Mouse (Mus musculus) myocyte (in vitro differentiated cells): Measurements from ENCODE around the gene Pex10. TPM values are rescaled to one million over a fixed set of nuclear protein-coding genes. Genes with fewer than 3 reads are reported as not detected.

Source experiments
- H3K27me3 ChIP-seq: one replicate; pipeline ENCODE4 v1.6.1; 2011; ENCODE audit not compliant: control insufficient read depth, insufficient read depth, insufficient read length
- H3K36me3 ChIP-seq: one replicate; pipeline ENCODE4 v1.6.1; 2011; ENCODE audit not compliant: control insufficient read depth, insufficient read depth
- H3K4me2 ChIP-seq: one replicate; pipeline ENCODE4 v1.6.1; 2011; ENCODE audit warnings: low read depth, control low read depth
- H3K4me3 ChIP-seq: one replicate; pipeline ENCODE4 v1.5.1; 2011; ENCODE audit warnings: mild to moderate bottlenecking, control low read depth, moderate library complexity
- H3K79me2 ChIP-seq: one replicate; pipeline ENCODE4 v1.6.1; 2011; ENCODE audit not compliant: control insufficient read depth, insufficient read depth
- H3ac ChIP-seq: one replicate; pipeline ENCODE4 v1.6.1; 2011; ENCODE audit not compliant: control insufficient read depth, insufficient read length
- CEBPB ChIP-seq: IDR thresholded peaks from 2 replicates; pipeline ENCODE4 v1.6.1; 2011; ENCODE audit warnings: mild to moderate bottlenecking, moderate library complexity; ENCODE audit not compliant: poor library complexity, insufficient read depth, severe bottlenecking
- E2F4 ChIP-seq: IDR thresholded peaks from one replicate; pipeline ENCODE4 v1.6.1; 2011; ENCODE audit warnings: mild to moderate bottlenecking, control low read depth, moderate library complexity; ENCODE audit not compliant: insufficient read depth
- MAX ChIP-seq: IDR thresholded peaks from one replicate; pipeline ENCODE4 v1.6.1; 2011; ENCODE audit warnings: low read depth, mild to moderate bottlenecking, control low read depth
- MYOD1 ChIP-seq, 3 experiments: IDR thresholded peaks; one replicate each; pipeline ENCODE4 v1.6.1; 2011; ENCODE audit warnings: control low read depth in 2 of 3, low read depth in 2 of 3, mild to moderate bottlenecking in 2 of 3, moderate library complexity in 1 of 3; ENCODE audit not compliant: insufficient read length in 2 of 3, control insufficient read depth in 1 of 3
- MYOG ChIP-seq, 3 experiments: IDR thresholded peaks; one replicate each; pipeline ENCODE4 v1.6.1; 2011; ENCODE audit warnings: control low read depth in 2 of 3, low read depth in 2 of 3, mild to moderate bottlenecking in 2 of 3; ENCODE audit not compliant: insufficient read length in 2 of 3, control insufficient read depth in 1 of 3, insufficient read depth in 1 of 3
- POLR2A ChIP-seq: IDR thresholded peaks from one replicate; pipeline ENCODE4 v1.6.1; 2011; ENCODE audit warnings: low read depth, mild to moderate bottlenecking, control low read depth, moderate library complexity; ENCODE audit not compliant: insufficient read length
- POLR2AphosphoS2 ChIP-seq: IDR thresholded peaks from one replicate; pipeline ENCODE4 v1.6.1; 2011; ENCODE audit warnings: low read depth, control low read depth; ENCODE audit not compliant: insufficient read length
- REST ChIP-seq: IDR thresholded peaks from one replicate; pipeline ENCODE4 v1.6.1; 2011; ENCODE audit warnings: mild to moderate bottlenecking, control low read depth, moderate library complexity; ENCODE audit not compliant: insufficient read depth, insufficient read length
- SRF ChIP-seq: IDR thresholded peaks from one replicate; pipeline ENCODE4 v1.6.1; 2011; ENCODE audit warnings: low read depth; ENCODE audit not compliant: control insufficient read depth, insufficient read length
- TCF12 ChIP-seq: IDR thresholded peaks from one replicate; pipeline ENCODE4 v1.6.1; 2011; ENCODE audit warnings: mild to moderate bottlenecking, control low read depth; ENCODE audit not compliant: poor library complexity, insufficient read depth, severe bottlenecking
- TCF3 ChIP-seq: IDR thresholded peaks from one replicate; pipeline ENCODE4 v1.6.1; 2011; ENCODE audit warnings: low read depth, control low read depth; ENCODE audit not compliant: insufficient read length
- USF1 ChIP-seq: IDR thresholded peaks from one replicate; pipeline ENCODE4 v1.6.1; 2011; ENCODE audit warnings: low read depth, mild to moderate bottlenecking, control low read depth, moderate library complexity
- polyA plus RNA-seq: library from polyadenylated mRNA; unstranded; fragments of >200 nt; fragmentation: generic; extraction: Trizol; gene quantifications from one replicate; pipeline ENCODE4 v1.2.1, GENCODE M21; 2012; ENCODE audit warnings: missing spikeins

Gene Pex10
- polyA plus RNA-seq, 1 experiment: 12.4 TPM

- Histone ChIP-seq H3K27me3 (no peaks in the 10 kb centered on the region), H3K4me3 (no peak overlapping the region), H3ac (no peak overlapping the region), H3K4me2 (no peak overlapping the region), H3K36me3 (peaks cover 38% of the 10 kb centered on the region), H3K79me2 (peaks cover 50% of the 10 kb centered on the region)
- TF ChIP-seq POLR2AphosphoS2 (no peak), REST (no peak), USF1 (no peak), TCF3 (no peak), POLR2A (no peak), TCF12 (no peak), E2F4 (no peak), MYOD1 (IDR thresholded peaks at IDR 0.05; ENCODE audit: control insufficient read depth in 1 of 3, insufficient read length in 2 of 3, low read depth in 2 of 3) (no peak), MAX (no peak), MYOG (IDR thresholded peaks at IDR 0.05; ENCODE audit: control insufficient read depth in 1 of 3, insufficient read depth in 1 of 3, insufficient read length in 2 of 3, low read depth in 2 of 3) (no peak), CEBPB (no peak), SRF (no peak)
Observed at GRCm38 (mm10) chr4:155083553-155083952, 16.7 kb downstream of the Pex10 start.

- H3K4me2 ChIP-seq: peak overlapping the region; percentile 86
- H3K27me3 ChIP-seq: no peaks in the 10 kb centered on the region
- peaks cover 32% of the 10 kb centered on the region for H3K36me3 ChIP-seq
- H3ac ChIP-seq: no peak overlapping the region
- peak overlapping the region; percentile 69 for H3K4me3 ChIP-seq
- TF ChIP-seq CEBPB: no peak
- no peak for TF ChIP-seq TCF12
- no peak for TF ChIP-seq E2F4
- no peak for TF ChIP-seq POLR2A
- TF ChIP-seq MYOD1 (IDR thresholded peaks at IDR 0.05; ENCODE audit: control insufficient read depth in 1 of 3, insufficient read length in 2 of 3, low read depth in 2 of 3): no peak
- peaks cover 47% of the 10 kb centered on the region for H3K79me2 ChIP-seq
Observed at GRCm38 (mm10) chr4:155084351-155084750, 17.5 kb downstream of the Pex10 start.

- Histone ChIP-seq H3K27me3 (no peaks in the 10 kb centered on the region), H3ac (peak overlapping the region; percentile 72), H3K36me3 (peaks cover 21% of the 10 kb centered on the region), H3K4me2 (peak overlapping the region; percentile 86), H3K79me2 (peaks cover 47% of the 10 kb centered on the region), H3K4me3 (peak overlapping the region; percentile 69)
- TF ChIP-seq REST (no peak), TCF3 (no peak), TCF12 (no peak), MYOD1 (IDR thresholded peaks at IDR 0.05; ENCODE audit: control insufficient read depth in 1 of 3, insufficient read length in 2 of 3, low read depth in 2 of 3) (no peak)
Observed at GRCm38 (mm10) chr4:155085206-155086107, 18.6 kb downstream of the Pex10 start.

GRCm38 (mm10) chr4:155086108-155087024, 19.6 kb downstream of the Pex10 start, which contains the start of the genes Rer1 and Morn1:
Rer1 (minus strand) TSS chr4:155086382.
Morn1 (plus strand) TSS chr4:155086577.
- H3K4me2 ChIP-seq: peak within 1 kb of the TSS; percentile 99
- TF ChIP-seq SRF (no peak), E2F4 (no peak), MYOG (IDR thresholded peaks at IDR 0.05; ENCODE audit: control insufficient read depth in 1 of 3, insufficient read depth in 1 of 3, insufficient read length in 2 of 3, low read depth in 2 of 3) (peak in 1 of 3 experiments; percentile 52), MYOD1 (IDR thresholded peaks at IDR 0.05; ENCODE audit: control insufficient read depth in 1 of 3, insufficient read length in 2 of 3, low read depth in 2 of 3) (peak in 1 of 3 experiments; percentile 45), USF1 (no peak), CEBPB (no peak), TCF12 (no peak), POLR2AphosphoS2 (peak; percentile 72), REST (no peak), TCF3 (no peak), MAX (no peak), POLR2A (peak; percentile 69)
- peak within 1 kb of the TSS; percentile 69 for H3K4me3 ChIP-seq
- peaks cover 44% of the 10 kb centered on the region for H3K79me2 ChIP-seq
- H3ac ChIP-seq: peak within 1 kb of the TSS; percentile 72
- H3K27me3 ChIP-seq: no peaks in the 10 kb centered on the region
- H3K36me3 ChIP-seq: peaks cover 13% of the 10 kb centered on the region

DNA sequence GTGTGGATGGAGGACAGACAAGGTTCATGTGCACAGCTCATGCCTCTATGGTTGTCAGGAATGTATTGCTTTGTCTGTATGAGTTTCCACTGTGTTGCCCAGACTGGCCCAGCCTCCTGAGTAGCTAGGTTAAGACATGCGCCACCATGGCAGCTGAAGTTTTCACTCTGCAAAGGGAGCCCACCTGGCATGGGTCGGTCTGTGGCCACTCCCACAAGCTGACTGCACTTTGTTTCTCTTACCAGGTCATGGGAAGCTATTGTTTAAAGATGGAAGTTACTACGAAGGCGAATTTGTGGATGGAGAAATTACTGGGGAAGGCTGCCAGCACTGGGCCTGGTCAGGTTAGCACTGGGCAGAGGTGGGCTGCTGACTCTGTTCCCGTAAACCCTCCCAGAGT, 22.4 kb downstream of the Pex10 start:
- H3ac ChIP-seq: no peak overlapping the region
- H3K4me3 ChIP-seq: no peak overlapping the region
- no peak overlapping the region for H3K4me2 ChIP-seq
- no peaks in the 10 kb centered on the region for H3K27me3 ChIP-seq
- no peaks in the 10 kb centered on the region for H3K36me3 ChIP-seq
- TF ChIP-seq MYOG (IDR thresholded peaks at IDR 0.05; ENCODE audit: control insufficient read depth in 1 of 3, insufficient read depth in 1 of 3, insufficient read length in 2 of 3, low read depth in 2 of 3): no peak
- no peak for TF ChIP-seq MYOD1 (IDR thresholded peaks at IDR 0.05; ENCODE audit: control insufficient read depth in 1 of 3, insufficient read length in 2 of 3, low read depth in 2 of 3)
- TF ChIP-seq REST: no peak
- TF ChIP-seq SRF: no peak
- TF ChIP-seq TCF12: no peak
- H3K79me2 ChIP-seq: peaks cover 16% of the 10 kb centered on the region
